In genomic region chr8:73172661-73173060, GRCm38 (mm10) we compare ENCODE assay signal across 17 mouse cellular contexts.
"Had no signal": no experiment of that assay in that cellular context is flagged by ENCODE, and none has a peak within 500 bp of the region (broad histone marks: within the 10 kb centered on the region; RNA-seq: fewer than 3 reads in every experiment).

No protein-coding gene starts in this region.

- DNase-seq: left cerebral cortex, postnatal 4 days; liver; liver, embryonic 13.5 days; liver, postnatal 0 days; lung, adult 18-20 months; lung, adult 2 months; lung, embryonic 14.5 days; lung, postnatal 10 days; lung, postnatal 14 days; lung, postnatal 36 days; lung, postnatal 4 days; midbrain, embryonic 14.5 days had no signal

- ATAC-seq: liver, embryonic 12.5 days; liver, postnatal 0 days; lung, postnatal 0 days; midbrain, embryonic 13.5 days; midbrain, embryonic 15.5 days; midbrain, embryonic 16.5 days had no signal
